Mouse (Mus musculus): ENCODE results near the gene Fam129b.

GRCm38 (mm10) chr2:32908796-32909195 lies 32.9 kb downstream of the Fam129b start:
- TF ChIP-seq POLR2A (IDR thresholded peaks at IDR 0.05; ENCODE audit: low read depth, low read length) (no peak), CTCF (IDR thresholded peaks at IDR 0.05; ENCODE audit: borderline replicate concordance, insufficient read depth, low read length) (no peak)
